Mouse (Mus musculus) kidney, postnatal 10 days (tissue): ENCODE results near the gene Nfkbiz.

ENCODE experiments used
- DNase-seq: peaks from one replicate; pipeline ENCODE4 v3.0.0; 2021; ENCODE audit warnings: mixed read lengths

Nfkbiz gene

GRCm38 (mm10) chr16:55831451-55831850, 7.2 kb downstream of the Nfkbiz start:
- no peak for DNase-seq

- no peak for DNase-seq
Observed at GRCm38 (mm10) chr16:55823398-55824155, 15.1 kb downstream of the Nfkbiz start.

- DNase-seq = no peak
Observed at GRCm38 (mm10) chr16:55822741-55823397, 15.8 kb downstream of the Nfkbiz start.

- DNase-seq = peak; percentile 96
Observed at GRCm38 (mm10) chr16:55821997-55822740, 16.5 kb downstream of the Nfkbiz start.

GRCm38 (mm10) chr16:55821571-55821981, 17.1 kb downstream of the Nfkbiz start:
- DNase-seq = peak; percentile 63

GRCm38 (mm10) chr16:55820916-55821570, 17.7 kb downstream of the Nfkbiz start:
- no peak for DNase-seq

- DNase-seq = peak; percentile 39
Observed at GRCm38 (mm10) chr16:55820161-55820915, 18.4 kb downstream of the Nfkbiz start.

- DNase-seq = peak; percentile 78
Observed at GRCm38 (mm10) chr16:55819186-55819861, 19.4 kb downstream of the Nfkbiz start.

- DNase-seq = peak; percentile 15
Observed at GRCm38 (mm10) chr16:55817717-55818515, 20.8 kb downstream of the Nfkbiz start.

- DNase-seq = peak; percentile 31
Observed at GRCm38 (mm10) chr16:55816202-55816941, 22.3 kb downstream of the Nfkbiz start.

GRCm38 (mm10) chr16:55815466-55815865, 23.2 kb downstream of the Nfkbiz start:
- DNase-seq = no peak

GRCm38 (mm10) chr16:55814686-55815085, 24.0 kb downstream of the Nfkbiz start:
- no peak for DNase-seq

- DNase-seq = no peak
Observed at GRCm38 (mm10) chr16:55813916-55814315, 24.8 kb downstream of the Nfkbiz start.

- no peak for DNase-seq
Observed at GRCm38 (mm10) chr16:55811792-55812191, 26.9 kb downstream of the Nfkbiz start.

- no peak for DNase-seq
Observed at GRCm38 (mm10) chr16:55809779-55810514, 28.8 kb downstream of the Nfkbiz start.

GRCm38 (mm10) chr16:55809345-55809744, 29.4 kb downstream of the Nfkbiz start:
- DNase-seq = no peak

GRCm38 (mm10) chr16:55807505-55807932, 31.2 kb downstream of the Nfkbiz start:
- no peak for DNase-seq

GRCm38 (mm10) chr16:55804799-55805198, 33.9 kb downstream of the Nfkbiz start:
- no peak for DNase-seq

- DNase-seq = no peak
Observed at GRCm38 (mm10) chr16:55801629-55802028, 37.1 kb downstream of the Nfkbiz start.
